Mouse (Mus musculus) stomach, embryonic 14.5 days (tissue): ENCODE measurements around the gene Cenpv. TPM values are rescaled to one million over a fixed set of nuclear protein-coding genes. Genes with fewer than 3 reads are reported as not detected.
A peak's percentile ranks its signal among the peaks of the same experiment; 100 is the strongest.

Source experiments
- ATAC-seq: fragments of 200-750 bp; cut with Nextera tagmentation; 2 replicates; pipeline ENCODE4 v1.8.0; 2017; ENCODE audit warnings: low read depth, moderate TSS enrichment; ENCODE audit not compliant: insufficient number of reproducible peaks, insufficient read depth, low FRiP score
- H3K27ac ChIP-seq: fragments of 300-500 bp; sonication (generic); 2 replicates; pipeline ENCODE4 v1.5.1; 2014; ENCODE audit warnings: mild to moderate bottlenecking, low read length, moderate library complexity, mixed read lengths
- H3K27me3 ChIP-seq: fragments of 300-500 bp; sonication (generic); 2 replicates; pipeline ENCODE4 v1.6.1; 2014; ENCODE audit warnings: low read length, control low read depth, mixed read lengths; ENCODE audit not compliant: control insufficient read depth, insufficient read depth
- H3K36me3 ChIP-seq: fragments of 300-500 bp; sonication (generic); 2 replicates; pipeline ENCODE4 v1.6.1; 2014; ENCODE audit warnings: mild to moderate bottlenecking, control low read depth, low read length, moderate library complexity, mixed read lengths; ENCODE audit not compliant: control insufficient read depth, insufficient read depth
- H3K4me1 ChIP-seq: fragments of 300-500 bp; sonication (generic); 2 replicates; pipeline ENCODE4 v1.6.1; 2014; ENCODE audit warnings: low read length, control low read depth, mixed read lengths; ENCODE audit not compliant: control insufficient read depth, insufficient read depth
- H3K4me2 ChIP-seq: fragments of 300-500 bp; sonication (generic); replicated peaks from 2 replicates; pipeline ENCODE4 v1.6.1; 2014; ENCODE audit warnings: low read depth, low read length, control low read depth
- H3K4me3 ChIP-seq: fragments of 300-500 bp; sonication (generic); 2 replicates; pipeline ENCODE4 v1.5.1; 2014; ENCODE audit warnings: low read depth, low read length, control low read depth
- H3K9ac ChIP-seq: fragments of 300-500 bp; sonication (generic); replicated peaks from 2 replicates; pipeline ENCODE4 v1.6.1; 2014; ENCODE audit warnings: low read depth, mild to moderate bottlenecking, control low read depth, low read length, moderate library complexity, mixed read lengths
- H3K9me3 ChIP-seq: fragments of 300-500 bp; sonication (generic); 2 replicates; pipeline ENCODE4 v1.6.1; 2016; ENCODE audit warnings: low read depth, low read length, control low read depth; ENCODE audit not compliant: control insufficient read depth
- WGBS: fragments of 180-500 bp; shearing (Covaris S2); extraction: QIAGEN DNeasy Blood & Tissue Kit; methylation state at CpG from one replicate; pipeline ENCODE4 v1.1.7; 2014; 5-methylcytosine and 5-hydroxymethylcytosine counted together
- polyA plus RNA-seq: library from polyadenylated mRNA; unstranded; fragments of >200 nt; fragmentation: Nextera tagmentation; extraction: Ambion mirVana; gene quantifications from 2 replicates; pipeline ENCODE4 v1.2.1, GENCODE M21; 2014

The Cenpv gene
- 16.2 and 22.0 TPM in 2 replicates for polyA plus RNA-seq

GRCm38 (mm10) chr11:62539089-62539890 lies at the start of gene Cenpv:
Gene Cenpv (minus strand): TSS chr11:62539261.
- H3K4me2 ChIP-seq = peak within 1 kb of the TSS; percentile 85
- H3K4me3 ChIP-seq = peak within 1 kb of the TSS; percentile 56
- ATAC-seq = peak; percentile 82; the same call in 1 of the 2 replicates
- H3K9ac ChIP-seq = peak within 1 kb of the TSS; percentile 60
- H3K9me3 ChIP-seq = no peaks in the 10 kb centered on the region
- H3K36me3 ChIP-seq = no peaks in the 10 kb centered on the region
- no peaks in the 10 kb centered on the region for H3K27me3 ChIP-seq
- H3K4me1 ChIP-seq = no peaks in the 10 kb centered on the region
- WGBS = 7% methylated on average over 46 of the region's 57 CpGs
- H3K27ac ChIP-seq = no peak within 1 kb of the TSS

GRCm38 (mm10) chr11:62587034-62587433 lies 48.0 kb upstream of the Cenpv start:
- H3K9ac ChIP-seq = no peak overlapping the region
- no peaks in the 10 kb centered on the region for H3K36me3 ChIP-seq
- ATAC-seq = no peak
- H3K4me1 ChIP-seq = no peaks in the 10 kb centered on the region; the same call in 1 of the 2 replicates
- H3K9me3 ChIP-seq = no peaks in the 10 kb centered on the region
- 85% methylated on average over 5 of the region's 5 CpGs for WGBS
- H3K4me2 ChIP-seq = no peak overlapping the region
- no peaks in the 10 kb centered on the region for H3K27me3 ChIP-seq
- H3K27ac ChIP-seq = no peak overlapping the region
- no peak overlapping the region for H3K4me3 ChIP-seq

- no peaks in the 10 kb centered on the region for H3K36me3 ChIP-seq
- H3K4me1 ChIP-seq = no peaks in the 10 kb centered on the region
- H3K4me2 ChIP-seq = no peak overlapping the region
- no peaks in the 10 kb centered on the region for H3K27me3 ChIP-seq
- no peak for ATAC-seq
- H3K27ac ChIP-seq = no peak overlapping the region
- no peak overlapping the region for H3K4me3 ChIP-seq
- H3K9me3 ChIP-seq = no peaks in the 10 kb centered on the region
- WGBS = 57% methylated on average over 9 of the region's 9 CpGs
- no peak overlapping the region for H3K9ac ChIP-seq
These were observed 45.7 kb upstream of the Cenpv start for GRCm38 (mm10) chr11:62584671-62585206.

- no peak overlapping the region for H3K4me3 ChIP-seq
- H3K9me3 ChIP-seq = no peaks in the 10 kb centered on the region
- H3K27me3 ChIP-seq = no peaks in the 10 kb centered on the region
- H3K27ac ChIP-seq = no peak overlapping the region
- WGBS = 84% methylated on average over 6 of the region's 6 CpGs
- H3K36me3 ChIP-seq = no peaks in the 10 kb centered on the region
- H3K9ac ChIP-seq = no peak overlapping the region
- H3K4me1 ChIP-seq = no peaks in the 10 kb centered on the region
- no peak for ATAC-seq
- H3K4me2 ChIP-seq = no peak overlapping the region
These were observed 44.0 kb upstream of the Cenpv start for GRCm38 (mm10) chr11:62583031-62583430.

GRCm38 (mm10) chr11:62576530-62577152 lies 37.6 kb upstream of the Cenpv start:
- ATAC-seq = no peak
- H3K9ac ChIP-seq = peak overlapping the region; percentile 33; the same call in 1 of the 2 replicates
- peak overlapping the region; percentile 47; the same call in 1 of the 2 replicates for H3K4me3 ChIP-seq
- H3K4me1 ChIP-seq = no peaks in the 10 kb centered on the region
- H3K36me3 ChIP-seq = no peaks in the 10 kb centered on the region
- WGBS = 65% methylated on average over 16 of the region's 16 CpGs
- H3K4me2 ChIP-seq = peak overlapping the region; percentile 97
- no peak overlapping the region for H3K27ac ChIP-seq
- H3K9me3 ChIP-seq = no peaks in the 10 kb centered on the region
- H3K27me3 ChIP-seq = no peaks in the 10 kb centered on the region

- Histone ChIP-seq H3K27me3 (no peaks in the 10 kb centered on the region), H3K4me2 (peak overlapping the region; percentile 97), H3K4me1 (no peaks in the 10 kb centered on the region), H3K27ac (0 out of 2 replicates have a peak overlapping the region, but pooled peaks have one; percentile 21), H3K9me3 (no peaks in the 10 kb centered on the region), H3K36me3 (no peaks in the 10 kb centered on the region), H3K9ac (peak overlapping the region; percentile 33; the same call in 1 of the 2 replicates), H3K4me3 (peak overlapping the region; percentile 47)
- 7% methylated on average over 27 of the region's 27 CpGs for WGBS
- ATAC-seq = peak; percentile 57; the same call in 1 of the 2 replicates
These were observed 36.8 kb upstream of the Cenpv start for GRCm38 (mm10) chr11:62575659-62576438.

GRCm38 (mm10) chr11:62575297-62575658 lies 36.2 kb upstream of the Cenpv start:
- no peaks in the 10 kb centered on the region for H3K9me3 ChIP-seq
- peak; percentile 53; the same call in 1 of the 2 replicates for ATAC-seq
- peak overlapping the region; percentile 97 for H3K4me2 ChIP-seq
- no peaks in the 10 kb centered on the region for H3K36me3 ChIP-seq
- H3K27me3 ChIP-seq = no peaks in the 10 kb centered on the region
- H3K4me1 ChIP-seq = no peaks in the 10 kb centered on the region
- H3K9ac ChIP-seq = peak overlapping the region; percentile 33; the same call in 1 of the 2 replicates
- peak overlapping the region; percentile 47 for H3K4me3 ChIP-seq
- WGBS = under 1% methylated on average over 9 of the region's 9 CpGs
- no peak overlapping the region for H3K27ac ChIP-seq

- ATAC-seq = no peak
- H3K36me3 ChIP-seq = no peaks in the 10 kb centered on the region
- no peaks in the 10 kb centered on the region for H3K27me3 ChIP-seq
- no peak overlapping the region for H3K27ac ChIP-seq
- no peak overlapping the region for H3K4me3 ChIP-seq
- H3K4me2 ChIP-seq = 0 out of 2 replicates have a peak overlapping the region, but pooled peaks have one; percentile 97
- no peak overlapping the region for H3K9ac ChIP-seq
- 81% methylated on average over 4 of the region's 4 CpGs for WGBS
- no peaks in the 10 kb centered on the region for H3K9me3 ChIP-seq
- no peaks in the 10 kb centered on the region for H3K4me1 ChIP-seq
These were observed 35.6 kb upstream of the Cenpv start for GRCm38 (mm10) chr11:62574703-62575085.
